Mouse (Mus musculus): ENCODE measurements at regions not wholly inside any gene's neighbourhood (a gene's known extent, or its start where the extent isn't known, plus 50 kb on each side); places are given as distances from the start of the nearest gene placed in this dataset.

DNA sequence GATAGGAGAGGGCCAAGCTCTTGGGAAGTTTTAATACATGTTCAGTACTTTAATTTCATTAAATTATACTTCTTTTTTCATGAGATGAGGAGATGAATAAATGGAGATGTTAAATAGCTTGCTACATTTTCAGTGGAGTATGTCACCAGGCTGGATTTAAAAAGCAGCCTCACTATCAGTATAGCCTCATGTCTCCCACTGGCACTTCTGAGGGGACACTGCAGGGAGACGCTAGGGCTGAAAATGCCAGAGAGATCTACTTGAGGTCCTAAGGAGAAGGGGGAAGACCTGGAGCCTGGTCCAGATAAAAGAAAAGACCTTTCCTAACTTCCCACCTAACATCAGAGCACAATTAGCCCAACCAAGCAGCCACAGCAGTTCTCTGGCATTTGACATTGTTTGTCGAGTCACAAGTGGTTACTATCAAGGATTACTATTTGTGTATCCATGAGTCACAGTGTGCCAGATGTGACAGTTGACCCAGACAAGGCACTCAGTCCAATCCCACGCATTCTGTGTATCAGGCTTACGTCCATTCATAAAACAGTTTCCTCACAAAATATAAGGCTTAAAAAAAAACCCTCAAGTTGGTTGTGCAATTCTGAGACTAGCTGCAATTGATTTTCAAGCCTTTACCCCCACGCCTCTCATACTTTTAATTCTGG is 703.8 kb downstream of the Inhba start:
- Histone ChIP-seq H3K4me1 (replicated peaks; ENCODE audit: control insufficient read depth, insufficient read depth, low read length) (no peaks in the 10 kb centered on the region), H3K9ac (ENCODE audit: low read depth, low read length) (no peak overlapping the region), H3K4me3 (ENCODE audit: low read depth, low read length) (no peak overlapping the region), H3K36me3 (ENCODE audit: control insufficient read depth, insufficient read depth, low read length) (no peaks in the 10 kb centered on the region), H3K27ac (ENCODE audit: low read depth, low read length) (no peak overlapping the region), H3K4me2 (no peak overlapping the region), H3K27me3 (replicated peaks; ENCODE audit: control insufficient read depth, insufficient read depth, low read length) (no peaks in the 10 kb centered on the region), H3K9me3 (ENCODE audit: control insufficient read depth, low read length) (no peaks in the 10 kb centered on the region)
- WGBS, result 47% methylated on average over 5 of the region's 5 CpGs
- DNase-seq (ENCODE audit: low spot score), result no peak
- no peak for ATAC-seq (replicated peaks; ENCODE audit: low FRiP score)

DNA sequence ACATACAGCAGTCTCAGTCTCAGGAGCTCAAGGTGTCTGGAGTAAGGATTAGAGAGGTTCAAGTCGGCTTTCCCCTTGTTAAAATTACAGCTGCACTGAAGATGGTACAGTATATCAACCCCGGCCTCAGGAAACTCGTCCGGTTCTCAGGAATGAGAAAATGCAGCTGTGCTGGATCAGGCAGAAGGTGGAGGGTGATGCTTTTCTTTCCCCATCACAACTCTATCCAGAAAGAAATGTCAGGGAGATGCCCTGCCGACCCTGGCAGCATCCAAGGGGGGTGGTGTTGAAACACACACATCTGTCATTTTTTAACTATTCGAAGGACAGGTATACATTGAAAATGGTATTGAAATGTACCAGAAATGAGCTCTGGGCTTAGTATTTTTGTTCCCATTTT is 704.7 kb downstream of the Inhba start:
- Histone ChIP-seq H3K9me3 (ENCODE audit: control insufficient read depth, low read length) (no peaks in the 10 kb centered on the region), H3K27me3 (replicated peaks; ENCODE audit: control insufficient read depth, insufficient read depth, low read length) (no peaks in the 10 kb centered on the region), H3K4me1 (replicated peaks; ENCODE audit: control insufficient read depth, insufficient read depth, low read length) (no peaks in the 10 kb centered on the region), H3K4me3 (ENCODE audit: low read depth, low read length) (no peak overlapping the region), H3K4me2 (no peak overlapping the region), H3K36me3 (ENCODE audit: control insufficient read depth, insufficient read depth, low read length) (no peaks in the 10 kb centered on the region), H3K9ac (ENCODE audit: low read depth, low read length) (no peak overlapping the region), H3K27ac (ENCODE audit: low read depth, low read length) (no peak overlapping the region)
- no peak for DNase-seq (ENCODE audit: low spot score)
- no peak for ATAC-seq (replicated peaks; ENCODE audit: low FRiP score)
- WGBS, result 52% methylated on average over 6 of the region's 6 CpGs

DNA sequence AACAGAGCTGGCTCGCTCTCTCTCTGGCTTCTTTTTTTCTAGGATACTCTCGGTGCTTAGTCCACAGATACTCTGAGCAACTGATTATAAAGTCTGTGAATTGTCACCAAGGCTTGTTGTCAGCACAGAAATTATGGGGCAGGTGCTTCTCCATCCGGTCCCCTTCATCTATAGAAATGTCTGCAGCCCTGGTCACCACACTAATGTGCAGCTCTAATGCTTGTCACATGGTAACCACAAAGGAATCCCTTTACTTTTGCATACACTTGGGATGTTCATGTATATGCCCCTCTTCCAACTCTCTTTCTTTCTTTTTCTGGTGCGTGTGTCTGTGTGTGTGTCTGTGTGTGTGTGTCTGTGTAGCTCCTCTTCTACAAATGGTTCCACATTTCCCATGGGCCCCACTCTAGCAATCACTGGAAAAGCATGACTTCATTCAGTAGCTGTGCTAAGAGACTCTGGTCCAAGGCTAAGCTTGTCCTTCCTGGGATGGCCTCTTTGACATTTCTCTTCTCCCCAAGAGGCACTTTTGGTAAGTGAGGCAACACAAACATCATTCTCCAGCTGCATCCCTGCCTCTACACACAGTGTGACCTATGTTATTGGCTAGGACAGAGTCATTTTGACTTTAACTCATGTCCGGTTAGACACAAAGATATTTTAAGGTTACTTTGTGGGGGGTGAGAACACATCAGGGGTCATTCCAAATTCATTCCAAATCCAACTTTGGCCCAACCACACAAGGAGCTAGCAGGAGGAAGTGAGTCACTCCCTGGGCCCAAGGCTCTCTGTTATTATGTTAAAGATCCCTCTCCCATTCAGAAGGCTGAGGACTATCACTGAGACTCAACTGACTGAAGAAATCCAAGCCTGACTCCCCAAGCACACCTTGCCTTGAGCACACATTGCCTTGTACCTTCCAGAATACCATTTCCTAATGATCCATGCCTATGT is 705.4 kb downstream of the Inhba start:
- H3K36me3 ChIP-seq (ENCODE audit: control insufficient read depth, insufficient read depth, low read length), result no peaks in the 10 kb centered on the region
- H3K4me3 ChIP-seq (ENCODE audit: low read depth, low read length), result no peak overlapping the region
- no peak for ATAC-seq (replicated peaks; ENCODE audit: low FRiP score)
- H3K4me2 ChIP-seq, result no peak overlapping the region
- H3K9ac ChIP-seq (ENCODE audit: low read depth, low read length), result no peak overlapping the region
- no peak for DNase-seq (ENCODE audit: low spot score)
- H3K27me3 ChIP-seq (replicated peaks; ENCODE audit: control insufficient read depth, insufficient read depth, low read length), result no peaks in the 10 kb centered on the region
- no peaks in the 10 kb centered on the region for H3K9me3 ChIP-seq (ENCODE audit: control insufficient read depth, low read length)
- 68% methylated on average over 5 of the region's 5 CpGs for WGBS
- no peaks in the 10 kb centered on the region for H3K4me1 ChIP-seq (replicated peaks; ENCODE audit: control insufficient read depth, insufficient read depth, low read length)
- H3K27ac ChIP-seq (ENCODE audit: low read depth, low read length), result no peak overlapping the region

DNA sequence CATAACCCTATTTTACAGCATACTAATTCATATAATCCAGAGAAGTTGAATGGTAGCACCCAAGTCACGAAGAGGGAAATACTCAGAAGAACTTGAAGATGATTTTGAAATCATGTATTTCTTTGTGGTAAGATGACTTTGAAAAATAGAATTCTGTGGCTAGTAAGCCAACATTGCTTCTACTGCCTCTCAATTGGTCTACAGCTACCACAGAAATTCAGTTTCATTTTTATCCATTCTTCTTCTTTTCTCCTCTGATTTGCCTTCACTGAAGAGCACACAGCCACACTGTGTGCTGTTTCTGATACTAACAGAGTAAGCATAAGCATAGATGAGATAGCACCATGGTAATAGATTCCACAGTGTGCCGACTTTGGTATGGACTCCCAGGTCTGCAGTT is 708.4 kb downstream of the Inhba start:
- ATAC-seq (replicated peaks; ENCODE audit: low FRiP score), result no peak
- Histone ChIP-seq H3K9me3 (ENCODE audit: control insufficient read depth, low read length) (no peaks in the 10 kb centered on the region), H3K27me3 (replicated peaks; ENCODE audit: control insufficient read depth, insufficient read depth, low read length) (no peaks in the 10 kb centered on the region), H3K27ac (ENCODE audit: low read depth, low read length) (no peak overlapping the region), H3K4me2 (no peak overlapping the region), H3K4me1 (replicated peaks; ENCODE audit: control insufficient read depth, insufficient read depth, low read length) (no peaks in the 10 kb centered on the region), H3K36me3 (ENCODE audit: control insufficient read depth, insufficient read depth, low read length) (no peaks in the 10 kb centered on the region), H3K4me3 (ENCODE audit: low read depth, low read length) (no peak overlapping the region), H3K9ac (ENCODE audit: low read depth, low read length) (no peak overlapping the region)
- WGBS, result 76% methylated on average over 2 of the region's 2 CpGs
- DNase-seq (ENCODE audit: low spot score), result no peak

DNA sequence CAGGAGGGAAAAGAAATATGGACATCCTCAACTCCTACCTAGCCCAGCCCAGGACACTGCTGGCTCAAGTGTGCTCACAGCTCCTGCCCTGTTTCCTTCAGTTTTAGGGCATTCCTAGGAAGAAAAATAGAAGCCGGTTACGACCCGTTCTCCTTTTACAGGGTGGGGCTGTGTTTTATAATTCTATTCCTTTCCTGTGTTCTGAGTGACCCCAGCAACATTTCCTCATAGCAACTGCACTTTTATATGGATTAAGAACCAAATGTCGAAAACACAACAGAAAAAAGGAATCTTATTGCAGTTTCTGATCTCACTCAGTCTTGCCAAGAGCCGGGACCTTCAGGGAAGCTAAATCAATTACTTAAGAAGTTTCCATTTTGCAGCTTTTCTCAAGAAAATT is 713.7 kb downstream of the Inhba start:
- ATAC-seq (replicated peaks; ENCODE audit: low FRiP score) (no peak), DNase-seq (ENCODE audit: low spot score) (no peak)
- Histone ChIP-seq H3K9me3 (ENCODE audit: control insufficient read depth, low read length) (no peaks in the 10 kb centered on the region), H3K27ac (ENCODE audit: low read depth, low read length) (no peak overlapping the region), H3K36me3 (ENCODE audit: control insufficient read depth, insufficient read depth, low read length) (no peaks in the 10 kb centered on the region), H3K4me1 (replicated peaks; ENCODE audit: control insufficient read depth, insufficient read depth, low read length) (no peaks in the 10 kb centered on the region), H3K9ac (ENCODE audit: low read depth, low read length) (no peak overlapping the region), H3K4me3 (ENCODE audit: low read depth, low read length) (no peak overlapping the region), H3K4me2 (no peak overlapping the region), H3K27me3 (replicated peaks; ENCODE audit: control insufficient read depth, insufficient read depth, low read length) (no peaks in the 10 kb centered on the region)
- 81% methylated on average over 5 of the region's 5 CpGs for WGBS

DNA sequence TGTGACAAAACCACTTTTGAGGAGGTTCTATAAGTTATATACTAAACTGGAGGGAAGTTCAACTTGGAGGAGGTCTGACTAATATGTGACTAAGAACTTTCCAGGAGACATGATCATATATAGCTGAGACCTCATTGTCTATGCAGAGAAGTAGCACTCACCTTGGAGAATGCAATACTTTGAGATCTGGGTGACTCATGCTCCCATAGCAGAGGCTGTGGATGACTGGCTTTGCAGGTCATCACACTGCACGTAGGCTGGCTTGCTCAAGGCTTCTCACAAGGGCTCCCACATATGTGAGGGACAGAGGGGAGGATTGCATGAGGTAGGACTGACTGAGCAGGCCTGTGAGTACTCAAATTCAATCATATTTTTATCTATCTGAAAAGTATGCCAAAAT is 726.7 kb downstream of the Inhba start:
- Histone ChIP-seq H3K27me3 (replicated peaks; ENCODE audit: control insufficient read depth, insufficient read depth, low read length) (no peaks in the 10 kb centered on the region), H3K4me2 (no peak overlapping the region), H3K36me3 (ENCODE audit: control insufficient read depth, insufficient read depth, low read length) (no peaks in the 10 kb centered on the region), H3K9ac (ENCODE audit: low read depth, low read length) (no peak overlapping the region), H3K4me1 (replicated peaks; ENCODE audit: control insufficient read depth, insufficient read depth, low read length) (no peaks in the 10 kb centered on the region), H3K27ac (ENCODE audit: low read depth, low read length) (no peak overlapping the region), H3K4me3 (ENCODE audit: low read depth, low read length) (no peak overlapping the region), H3K9me3 (ENCODE audit: control insufficient read depth, low read length) (no peaks in the 10 kb centered on the region)
- no peak for ATAC-seq (replicated peaks; ENCODE audit: low FRiP score)
- 50% methylated on average over 1 of the region's 1 CpGs for WGBS
- no peak for DNase-seq (ENCODE audit: low spot score)

DNA sequence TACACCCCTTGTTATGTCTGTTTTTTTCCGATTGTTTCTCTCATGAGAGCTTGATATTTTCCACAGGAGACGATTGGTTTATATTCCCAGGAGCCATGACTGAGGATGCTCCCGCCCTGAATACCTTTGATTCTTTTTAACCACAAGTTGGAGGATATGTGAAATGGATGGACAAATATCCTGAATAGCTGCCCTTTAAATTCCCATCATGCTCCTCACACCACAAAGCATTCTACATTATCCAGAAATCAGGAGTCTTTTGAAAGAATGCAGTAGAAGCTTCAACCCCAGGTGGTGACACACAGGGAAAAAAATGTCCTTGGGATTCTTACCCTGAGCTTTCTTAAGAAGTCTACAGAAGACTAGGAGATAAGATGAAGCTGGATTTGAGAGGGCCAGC is 727.9 kb downstream of the Inhba start:
- Histone ChIP-seq H3K9ac (ENCODE audit: low read depth, low read length) (no peak overlapping the region), H3K36me3 (ENCODE audit: control insufficient read depth, insufficient read depth, low read length) (no peaks in the 10 kb centered on the region), H3K4me2 (no peak overlapping the region), H3K27me3 (replicated peaks; ENCODE audit: control insufficient read depth, insufficient read depth, low read length) (no peaks in the 10 kb centered on the region), H3K9me3 (ENCODE audit: control insufficient read depth, low read length) (no peaks in the 10 kb centered on the region), H3K4me3 (ENCODE audit: low read depth, low read length) (no peak overlapping the region), H3K27ac (ENCODE audit: low read depth, low read length) (no peak overlapping the region), H3K4me1 (replicated peaks; ENCODE audit: control insufficient read depth, insufficient read depth, low read length) (no peaks in the 10 kb centered on the region)
- no peak for ATAC-seq (replicated peaks; ENCODE audit: low FRiP score)
- DNase-seq (ENCODE audit: low spot score), result no peak
- 76% methylated on average over 3 of the region's 3 CpGs for WGBS

DNA sequence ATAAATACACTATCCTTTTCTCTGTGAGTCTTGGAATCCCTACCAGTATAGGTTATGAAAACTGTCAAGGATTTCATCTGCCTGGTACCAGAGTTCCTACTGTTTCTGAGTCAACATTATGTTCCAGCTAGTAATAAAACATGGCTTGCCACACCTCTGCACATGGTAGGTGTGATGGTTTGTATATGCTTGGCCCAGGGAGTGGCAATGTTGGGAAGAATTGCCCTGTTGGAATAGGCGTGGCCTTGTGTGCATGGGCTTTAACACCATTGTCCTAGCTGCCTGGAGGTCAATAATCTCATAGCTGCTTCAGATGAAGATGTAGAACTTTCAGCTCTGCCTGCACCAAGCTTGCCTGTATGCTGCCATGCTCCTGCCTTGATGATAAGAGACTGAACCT is 732.6 kb downstream of the Inhba start:
- WGBS, result 65% methylated on average over 1 of the region's 1 CpGs
- Histone ChIP-seq H3K9me3 (ENCODE audit: control insufficient read depth, low read length) (no peaks in the 10 kb centered on the region), H3K36me3 (ENCODE audit: control insufficient read depth, insufficient read depth, low read length) (no peaks in the 10 kb centered on the region), H3K4me2 (no peak overlapping the region), H3K27ac (ENCODE audit: low read depth, low read length) (no peak overlapping the region), H3K27me3 (replicated peaks; ENCODE audit: control insufficient read depth, insufficient read depth, low read length) (no peaks in the 10 kb centered on the region), H3K9ac (ENCODE audit: low read depth, low read length) (no peak overlapping the region), H3K4me3 (ENCODE audit: low read depth, low read length) (no peak overlapping the region), H3K4me1 (replicated peaks; ENCODE audit: control insufficient read depth, insufficient read depth, low read length) (no peaks in the 10 kb centered on the region)
- DNase-seq (ENCODE audit: low spot score) (no peak), ATAC-seq (replicated peaks; ENCODE audit: low FRiP score) (no peak)

DNA sequence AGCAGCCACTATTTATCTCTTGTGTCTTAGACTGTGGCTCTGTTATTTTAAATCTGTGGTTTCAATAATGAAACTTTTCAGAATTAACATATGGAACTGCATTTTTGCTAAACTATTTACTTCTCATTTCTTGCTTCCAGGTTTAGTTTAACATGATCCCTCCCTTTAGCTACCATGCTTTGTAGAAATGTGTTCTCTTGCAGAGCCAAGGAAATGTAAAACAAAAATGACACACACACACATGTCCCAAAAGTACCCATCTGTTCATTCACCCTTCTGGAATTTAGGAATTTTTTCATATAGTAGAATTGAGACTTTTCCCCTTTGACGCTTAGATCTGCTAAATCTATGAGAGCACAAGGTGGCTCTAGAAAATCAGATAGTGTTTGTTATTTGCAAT is 734.0 kb downstream of the Inhba start:
- DNase-seq (ENCODE audit: low spot score), result no peak
- 92% methylated on average over 1 of the region's 1 CpGs for WGBS

More for the DNA sequence above, 734.0 kb downstream of the Inhba start:
- Histone ChIP-seq H3K9me3 (ENCODE audit: control insufficient read depth, low read length) (no peaks in the 10 kb centered on the region), H3K4me1 (replicated peaks; ENCODE audit: control insufficient read depth, insufficient read depth, low read length) (no peaks in the 10 kb centered on the region), H3K4me2 (no peak overlapping the region), H3K36me3 (ENCODE audit: control insufficient read depth, insufficient read depth, low read length) (no peaks in the 10 kb centered on the region), H3K4me3 (ENCODE audit: low read depth, low read length) (no peak overlapping the region), H3K9ac (ENCODE audit: low read depth, low read length) (no peak overlapping the region), H3K27me3 (replicated peaks; ENCODE audit: control insufficient read depth, insufficient read depth, low read length) (no peaks in the 10 kb centered on the region), H3K27ac (ENCODE audit: low read depth, low read length) (no peak overlapping the region)
- no peak for ATAC-seq (replicated peaks; ENCODE audit: low FRiP score)
